Mouse (Mus musculus) embryonic facial prominence, embryonic 14.5 days (tissue): Measurements from ENCODE around the gene Lyrm7. TPM values are rescaled to one million over a fixed set of nuclear protein-coding genes. Genes with fewer than 3 reads are reported as not detected.
A peak's percentile ranks its signal among the peaks of the same experiment; 100 is the strongest.

Experiments
- ATAC-seq: fragments of 200-750 bp; cut with Nextera tagmentation; 2 replicates; pipeline ENCODE4 v1.8.0; 2017; ENCODE audit warnings: low read depth, moderate number of reproducible peaks, moderate TSS enrichment
- DNase-seq: peaks from one replicate; pipeline ENCODE4 v3.0.0-alpha.2; 2015; ENCODE audit warnings: low spot score
- H3K27ac ChIP-seq: fragments of 300-500 bp; sonication (generic); replicated peaks from 2 replicates; pipeline ENCODE4 v1.5.1; 2014; ENCODE audit warnings: low read depth, mild to moderate bottlenecking, low read length, moderate library complexity
- H3K27me3 ChIP-seq: fragments of 300-500 bp; sonication (generic); replicated peaks from 2 replicates; pipeline ENCODE4 v1.6.1; 2014; ENCODE audit warnings: low read length; ENCODE audit not compliant: control insufficient read depth, insufficient read depth
- H3K36me3 ChIP-seq: fragments of 300-500 bp; sonication (generic); 2 replicates; pipeline ENCODE4 v1.6.1; 2014; ENCODE audit warnings: low read length, mixed read lengths; ENCODE audit not compliant: control insufficient read depth, insufficient read depth
- H3K4me1 ChIP-seq: fragments of 300-500 bp; sonication (generic); 2 replicates; pipeline ENCODE4 v1.6.1; 2014; ENCODE audit warnings: antibody characterized with exemption, low read length; ENCODE audit not compliant: control insufficient read depth, insufficient read depth
- H3K4me2 ChIP-seq: fragments of 300-500 bp; sonication (generic); 2 replicates; pipeline ENCODE4 v1.6.1; 2014; ENCODE audit warnings: low read depth, mild to moderate bottlenecking, low read length, moderate library complexity, mixed read lengths
- H3K4me3 ChIP-seq: fragments of 300-500 bp; sonication (generic); 2 replicates; pipeline ENCODE4 v1.5.1; 2014; ENCODE audit warnings: low read depth, mild to moderate bottlenecking, low read length
- H3K9ac ChIP-seq: fragments of 300-500 bp; sonication (generic); 2 replicates; pipeline ENCODE4 v1.6.1; 2014; ENCODE audit warnings: low read depth, mild to moderate bottlenecking, low read length, moderate library complexity, mixed read lengths
- H3K9me3 ChIP-seq: fragments of 300-500 bp; sonication (generic); 2 replicates; pipeline ENCODE4 v1.6.1; 2016; ENCODE audit warnings: low read length; ENCODE audit not compliant: control insufficient read depth
- WGBS: fragments of 180-500 bp; shearing (Covaris S2); extraction: QIAGEN DNeasy Blood & Tissue Kit; methylation state at CpG from one replicate; pipeline ENCODE4 v1.1.7; 2014; 5-methylcytosine and 5-hydroxymethylcytosine counted together
- polyA plus RNA-seq: library from polyadenylated mRNA; unstranded; fragments of >200 nt; fragmentation: Nextera tagmentation; extraction: Ambion mirVana; gene quantifications from 2 replicates; pipeline ENCODE4 v1.2.1, GENCODE M21; 2014

Lyrm7 gene
- polyA plus RNA-seq, 1 experiment from 2014 or later = 10.6 TPM

DNA sequence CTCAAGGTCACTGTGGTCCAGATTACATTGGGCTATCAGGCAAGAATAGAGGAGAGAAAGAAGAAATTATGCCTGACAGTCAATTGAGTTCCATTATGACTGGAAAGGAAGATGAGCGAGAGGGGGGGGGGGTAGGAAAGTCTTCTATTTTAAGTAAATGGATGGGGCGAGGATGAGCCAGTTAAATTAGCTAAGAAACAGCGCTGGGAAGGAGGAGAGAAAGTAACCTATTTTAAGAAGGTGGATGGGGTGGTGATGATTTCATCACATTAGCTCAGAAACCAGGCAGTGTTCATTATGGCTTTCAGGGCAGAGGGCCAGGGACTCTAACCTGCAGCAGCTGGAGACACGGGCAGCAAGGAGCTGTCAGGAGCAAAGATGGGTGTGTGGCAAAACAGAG is 37.2 kb downstream of the Lyrm7 start:
- ATAC-seq = no peak
- Histone ChIP-seq H3K36me3 (no peaks in the 10 kb centered on the region), H3K27ac (no peak overlapping the region), H3K9ac (no peak overlapping the region), H3K27me3 (no peaks in the 10 kb centered on the region), H3K9me3 (0 out of 2 replicates have a peak, but pooled peaks cover 3% of the 10 kb centered on the region), H3K4me1 (no peaks in the 10 kb centered on the region), H3K4me2 (no peak overlapping the region), H3K4me3 (no peak overlapping the region)
- WGBS = 84% methylated on average over 4 of the region's 4 CpGs
- no peak for DNase-seq

DNA sequence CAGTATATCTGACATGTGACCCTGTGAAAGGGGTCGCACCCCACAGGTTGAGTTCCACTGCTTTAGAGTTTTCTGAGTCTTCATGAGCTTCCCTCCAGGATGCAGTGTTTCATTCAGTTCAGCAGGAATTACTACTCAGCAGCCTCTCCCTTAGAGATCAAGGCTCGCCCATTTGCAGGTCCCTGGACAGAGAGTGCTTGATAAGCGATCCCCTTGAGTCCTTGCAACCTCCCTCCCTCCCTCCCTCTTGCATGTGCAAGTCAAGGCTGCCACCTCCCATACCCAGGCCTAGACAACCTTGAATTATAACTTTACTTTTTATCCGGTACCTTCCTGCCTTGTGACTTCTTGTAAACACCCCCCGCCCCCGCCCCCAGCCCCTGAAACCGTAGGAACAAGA is 41.2 kb downstream of the Lyrm7 start:
- Histone ChIP-seq H3K36me3 (no peaks in the 10 kb centered on the region), H3K9ac (no peak overlapping the region), H3K27ac (no peak overlapping the region), H3K4me1 (no peaks in the 10 kb centered on the region), H3K9me3 (0 out of 2 replicates have a peak, but pooled peaks cover 3% of the 10 kb centered on the region), H3K4me3 (no peak overlapping the region), H3K4me2 (no peak overlapping the region), H3K27me3 (no peaks in the 10 kb centered on the region)
- ATAC-seq (no peak), DNase-seq (no peak)
- 62% methylated on average over 7 of the region's 7 CpGs for WGBS

DNA sequence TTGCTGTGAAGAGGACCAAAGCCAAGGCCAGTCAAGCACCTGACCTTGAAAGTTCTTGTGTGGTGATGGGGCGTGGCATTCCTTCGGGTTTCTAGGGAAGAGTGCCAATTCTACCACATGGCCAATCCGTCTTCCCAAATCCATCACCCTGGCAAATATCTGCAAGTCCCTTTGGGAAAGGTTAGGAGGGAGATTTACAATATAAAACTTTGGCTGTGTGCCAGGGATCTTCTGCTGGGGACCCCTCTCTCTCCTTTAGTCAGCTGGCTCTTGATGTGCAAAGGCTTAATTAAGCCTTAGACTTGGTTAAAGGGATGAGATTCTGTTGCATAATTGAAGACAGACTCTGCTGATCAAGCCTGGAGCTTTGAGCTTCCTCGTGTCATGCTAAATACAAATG is 43.3 kb downstream of the Lyrm7 start:
- H3K4me2 ChIP-seq = no peak overlapping the region
- no peak overlapping the region for H3K27ac ChIP-seq
- DNase-seq (peak; percentile 11), ATAC-seq (no peak)
- WGBS = 63% methylated on average over 4 of the region's 4 CpGs
- H3K9ac ChIP-seq = no peak overlapping the region
- no peaks in the 10 kb centered on the region for H3K9me3 ChIP-seq
- no peaks in the 10 kb centered on the region for H3K4me1 ChIP-seq
- no peak overlapping the region for H3K4me3 ChIP-seq
- H3K36me3 ChIP-seq = no peaks in the 10 kb centered on the region
- no peaks in the 10 kb centered on the region for H3K27me3 ChIP-seq

- H3K4me2 ChIP-seq = no peak overlapping the region
- no peaks in the 10 kb centered on the region for H3K9me3 ChIP-seq
- H3K36me3 ChIP-seq = no peaks in the 10 kb centered on the region
- H3K27ac ChIP-seq = no peak overlapping the region
- ATAC-seq (no peak), DNase-seq (no peak)
- H3K4me3 ChIP-seq = no peak overlapping the region
- no peaks in the 10 kb centered on the region for H3K27me3 ChIP-seq
- H3K9ac ChIP-seq = no peak overlapping the region
- no peaks in the 10 kb centered on the region for H3K4me1 ChIP-seq
Measured at GRCm38 (mm10) chr11:54815659-54816058, 45.1 kb downstream of the Lyrm7 start.

DNA sequence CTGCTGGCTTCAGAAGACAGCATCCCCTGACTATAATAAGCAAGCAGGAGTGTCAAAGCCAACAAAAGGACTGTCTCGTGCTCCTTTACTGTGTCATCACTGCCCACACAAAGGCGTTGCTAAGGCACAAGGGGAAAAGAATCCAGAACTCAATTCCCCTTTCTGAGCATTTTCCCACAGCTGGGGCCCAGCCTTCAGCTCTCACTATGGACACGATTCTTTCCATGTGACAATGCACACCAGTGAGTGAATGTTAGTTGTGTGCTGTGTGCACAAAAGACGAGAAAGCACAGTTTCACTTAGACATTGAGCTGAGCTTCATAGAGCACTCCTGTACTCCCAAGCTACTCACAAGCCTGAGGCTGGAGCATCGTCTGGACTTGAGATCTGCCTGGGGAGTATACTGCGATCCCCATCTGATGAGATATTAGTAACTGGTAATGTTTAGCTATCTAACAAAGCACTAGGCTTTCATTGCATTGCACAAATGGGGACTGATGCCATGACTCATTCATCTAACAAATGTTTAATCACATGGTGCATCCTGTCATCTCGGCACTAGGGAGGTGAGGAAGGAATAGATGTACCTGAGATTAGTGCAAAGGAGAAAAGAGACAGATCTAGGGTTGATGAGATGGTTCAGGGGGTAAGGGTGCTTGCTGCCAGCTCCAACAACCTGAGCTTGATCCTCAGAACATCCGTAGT is 47.8 kb downstream of the Lyrm7 start:
- 59% methylated on average over 8 of the region's 8 CpGs for WGBS
- no peak overlapping the region for H3K9ac ChIP-seq
- H3K4me2 ChIP-seq = no peak overlapping the region
- H3K4me1 ChIP-seq = no peaks in the 10 kb centered on the region
- ATAC-seq (no peak), DNase-seq (no peak)
- no peak overlapping the region for H3K27ac ChIP-seq
- no peak overlapping the region for H3K4me3 ChIP-seq
- no peaks in the 10 kb centered on the region for H3K9me3 ChIP-seq
- no peaks in the 10 kb centered on the region for H3K36me3 ChIP-seq
- no peaks in the 10 kb centered on the region for H3K27me3 ChIP-seq

DNA sequence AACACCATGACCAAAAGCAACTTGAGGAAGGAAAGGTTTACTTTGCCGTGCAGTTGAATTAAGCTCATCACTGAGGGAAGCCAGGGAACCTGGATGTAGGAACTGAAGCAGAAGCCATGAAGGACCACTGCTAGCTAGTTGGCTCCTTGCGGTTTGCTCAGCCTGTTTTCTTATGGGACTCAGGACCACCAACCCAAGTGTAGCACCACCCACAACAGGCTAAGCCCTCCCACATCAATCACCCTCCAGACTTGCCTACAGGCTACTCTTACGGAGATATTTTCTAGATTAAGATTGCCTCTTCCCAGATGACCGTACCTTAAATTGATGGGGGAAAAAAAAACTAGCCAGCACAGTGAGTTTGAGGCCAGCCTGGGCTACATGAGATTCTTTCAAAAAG is 48.4 kb downstream of the Lyrm7 start:
- H3K9ac ChIP-seq = no peak overlapping the region
- H3K9me3 ChIP-seq = no peaks in the 10 kb centered on the region
- H3K4me3 ChIP-seq = no peak overlapping the region
- 62% methylated on average over 4 of the region's 4 CpGs for WGBS
- no peaks in the 10 kb centered on the region for H3K36me3 ChIP-seq
- H3K27ac ChIP-seq = no peak overlapping the region
- H3K27me3 ChIP-seq = no peaks in the 10 kb centered on the region
- ATAC-seq (no peak), DNase-seq (no peak)
- H3K4me1 ChIP-seq = no peaks in the 10 kb centered on the region
- no peak overlapping the region for H3K4me2 ChIP-seq

DNA sequence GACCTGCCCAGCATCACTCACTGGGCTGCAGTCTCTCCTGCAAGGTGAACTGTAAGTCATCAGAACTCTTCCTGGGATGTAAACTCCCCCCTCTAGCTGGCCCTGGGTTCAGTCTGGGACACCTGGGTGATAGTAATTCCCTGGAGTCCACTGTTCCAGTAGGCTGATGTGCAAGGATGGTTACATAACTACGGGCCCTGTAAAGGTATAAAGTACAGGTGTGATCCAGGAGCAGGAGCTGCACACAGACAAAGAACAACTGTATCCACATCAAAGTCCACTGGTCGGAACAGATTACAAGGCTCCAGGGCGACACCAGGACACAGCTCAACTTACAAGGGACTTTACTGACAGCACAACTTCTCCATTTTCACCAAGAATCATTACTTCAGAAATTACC is 49.7 kb downstream of the Lyrm7 start:
- ATAC-seq (no peak), DNase-seq (no peak)
- 74% methylated on average over 3 of the region's 3 CpGs for WGBS
- Histone ChIP-seq H3K27me3 (no peaks in the 10 kb centered on the region), H3K36me3 (no peaks in the 10 kb centered on the region), H3K4me3 (no peak overlapping the region), H3K9ac (no peak overlapping the region), H3K27ac (no peak overlapping the region), H3K4me1 (no peaks in the 10 kb centered on the region), H3K9me3 (no peaks in the 10 kb centered on the region), H3K4me2 (no peak overlapping the region)

- DNase-seq = no peak
- no peaks in the 10 kb centered on the region for H3K4me1 ChIP-seq
- H3K9ac ChIP-seq = no peak overlapping the region
- whole genome bisulfite sequencing = 76% methylated on average over 5 of the region's 5 CpGs
- ATAC-seq = no peak
- 0 out of 2 replicates have a peak, but pooled peaks cover 3% of the 10 kb centered on the region for H3K9me3 ChIP-seq
- no peaks in the 10 kb centered on the region for H3K27me3 ChIP-seq
- no peak overlapping the region for H3K4me2 ChIP-seq
- no peak overlapping the region for H3K27ac ChIP-seq
- no peak overlapping the region for H3K4me3 ChIP-seq
- no peaks in the 10 kb centered on the region for H3K36me3 ChIP-seq
Measured at GRCm38 (mm10) chr11:54809582-54809981, 51.1 kb downstream of the Lyrm7 start.

- 80% methylated on average over 4 of the region's 4 CpGs for WGBS
- DNase-seq = no peak
- Histone ChIP-seq H3K27me3 (no peaks in the 10 kb centered on the region), H3K36me3 (no peaks in the 10 kb centered on the region), H3K4me1 (no peaks in the 10 kb centered on the region), H3K9ac (no peak overlapping the region), H3K27ac (no peak overlapping the region), H3K4me3 (no peak overlapping the region), H3K9me3 (0 out of 2 replicates have a peak, but pooled peaks cover 3% of the 10 kb centered on the region), H3K4me2 (no peak overlapping the region)
- no peak for ATAC-seq
Measured at GRCm38 (mm10) chr11:54808177-54808576, 52.5 kb downstream of the Lyrm7 start.
